Mouse (Mus musculus) lung, postnatal 0 days (tissue): ENCODE results near the gene Gm6526. TPM values are rescaled to one million over a fixed set of nuclear protein-coding genes. Genes with fewer than 3 reads are reported as not detected.
"Not testable (repeated sequence)": the region's sequence is repeated elsewhere in the genome, so short reads cannot be mapped to it uniquely, and the experiment has no call there.

ENCODE experiments used
- ATAC-seq: fragments of 200-750 bp; cut with Nextera tagmentation; 2 replicates; pipeline ENCODE4 v1.8.0; 2017; ENCODE audit warnings: moderate library complexity
- DNase-seq: peaks from one replicate; pipeline ENCODE4 v3.0.0-alpha.2; 2016; ENCODE audit warnings: low spot score
- H3K27ac ChIP-seq: fragments of 300-500 bp; sonication (generic); 2 replicates; pipeline ENCODE4 v1.5.1; 2014; ENCODE audit warnings: antibody characterized with exemption, mild to moderate bottlenecking, low read length, mixed read lengths
- H3K27me3 ChIP-seq: fragments of 300-500 bp; sonication (generic); replicated peaks from 2 replicates; pipeline ENCODE4 v1.6.1; 2014; ENCODE audit warnings: low read length, mixed read lengths; ENCODE audit not compliant: insufficient read depth
- H3K36me3 ChIP-seq: fragments of 300-500 bp; sonication (generic); 2 replicates; pipeline ENCODE4 v1.6.1; 2014; ENCODE audit warnings: low read length, mixed read lengths; ENCODE audit not compliant: insufficient read depth
- H3K4me1 ChIP-seq: fragments of 300-500 bp; sonication (generic); 2 replicates; pipeline ENCODE4 v1.6.1; 2014; ENCODE audit warnings: antibody characterized with exemption, low read depth, low read length, mixed read lengths; ENCODE audit not compliant: insufficient read depth
- H3K4me2 ChIP-seq: fragments of 300-500 bp; sonication (generic); replicated peaks from 2 replicates; pipeline ENCODE4 v1.6.1; 2014; ENCODE audit warnings: low read depth, mild to moderate bottlenecking, low read length, moderate library complexity, mixed read lengths
- H3K4me3 ChIP-seq: fragments of 300-500 bp; sonication (generic); 2 replicates; pipeline ENCODE4 v1.5.1; 2014; ENCODE audit warnings: low read depth, low read length
- H3K9ac ChIP-seq: fragments of 300-500 bp; sonication (generic); replicated peaks from 2 replicates; pipeline ENCODE4 v1.6.1; 2014; ENCODE audit warnings: low read depth, mild to moderate bottlenecking
- H3K9me3 ChIP-seq: fragments of 300-500 bp; sonication (generic); 2 replicates; pipeline ENCODE4 v1.6.1; 2016; ENCODE audit warnings: low read length, mixed read lengths
- CTCF ChIP-seq: IDR thresholded peaks from 2 replicates; pipeline ENCODE4 v1.5.1; 2016; ENCODE audit warnings: antibody characterized with exemption, mild to moderate bottlenecking
- WGBS: fragments of 180-500 bp; shearing (Covaris S2); extraction: QIAGEN DNeasy Blood & Tissue Kit; methylation state at CpG from one replicate; pipeline ENCODE4 v1.1.7; 2014; 5-methylcytosine and 5-hydroxymethylcytosine counted together
- polyA plus RNA-seq: library from polyadenylated mRNA; unstranded; fragments of >200 nt; fragmentation: Nextera tagmentation; extraction: Ambion mirVana; gene quantifications from 2 replicates; pipeline ENCODE4 v1.2.1, GENCODE M21; 2015

Gm6526 gene
- polyA plus RNA-seq, 1 experiment from 2014 or later = not detected

DNA sequence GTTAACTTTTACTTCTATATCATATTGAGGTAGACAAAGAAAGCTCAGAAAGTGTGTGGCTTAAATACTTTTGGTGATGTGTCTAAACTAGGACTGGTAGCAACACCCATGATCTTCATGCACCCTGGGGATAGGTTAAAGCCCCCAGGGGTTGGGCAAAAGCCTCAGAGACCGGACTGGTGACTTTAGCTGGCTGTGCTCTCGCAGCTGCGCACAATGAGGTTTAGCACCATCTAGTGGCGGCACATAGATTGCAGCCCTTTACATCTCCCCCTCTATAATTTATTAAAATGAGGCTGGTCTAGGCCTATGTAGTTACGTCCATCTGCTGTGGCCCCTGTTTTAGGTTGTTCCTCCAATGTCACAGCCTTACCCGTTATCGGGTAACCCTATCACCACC is 56.8 kb downstream of the Gm6526 start:
- 15% methylated on average over 7 of the region's 7 CpGs for WGBS
- DNase-seq, H3K27ac ChIP-seq, H3K27me3 ChIP-seq, H3K9ac ChIP-seq, ATAC-seq, H3K4me2 ChIP-seq, H3K9me3 ChIP-seq, H3K4me1 ChIP-seq, H3K36me3 ChIP-seq, H3K4me3 ChIP-seq: not testable (repeated sequence)
- TF ChIP-seq CTCF = peak; percentile 38

Other genes starting within 250 kb of the Gm6526 start
- gene Gm5799, start 204.3 kb upstream of the Gm6526 start, polyA plus RNA-seq = not detected in 2 replicates
- gene Gm17654, start 168.7 kb upstream of the Gm6526 start, polyA plus RNA-seq = not detected in 2 replicates
- gene Gm10375, start 139.9 kb upstream of the Gm6526 start, polyA plus RNA-seq = not detected in 2 replicates
- gene Gm8165, start 70.7 kb upstream of the Gm6526 start, polyA plus RNA-seq = not detected in 2 replicates
- gene Gm7324, start 50.0 kb upstream of the Gm6526 start, polyA plus RNA-seq = 0.54 and 0.56 TPM in 2 replicates
- not detected in 2 replicates for gene Gm16506, start 20.4 kb upstream of the Gm6526 start, polyA plus RNA-seq
- gene Gm8180, start 36.9 kb downstream of the Gm6526 start, polyA plus RNA-seq = not detected in 2 replicates
- 12.5 and 14.2 TPM in 2 replicates for gene Ear1, start 127.7 kb downstream of the Gm6526 start, polyA plus RNA-seq
- not detected in 2 replicates for gene Ear10, start 175.7 kb downstream of the Gm6526 start, polyA plus RNA-seq
- 7.7 and 11.5 TPM in 2 replicates for gene Gm8113, start 177.5 kb downstream of the Gm6526 start, polyA plus RNA-seq
- not detected in 2 replicates for gene Ang5, start 209.2 kb downstream of the Gm6526 start, polyA plus RNA-seq